Mouse (Mus musculus): ENCODE measurements around the gene Snurf. TPM values are rescaled to one million over a fixed set of nuclear protein-coding genes. Genes with fewer than 3 reads are reported as not detected.

The Snurf gene
- polyA plus RNA-seq (2012; rRNA removed): 4.8 TPM in 1 of 2 replicates, not detected in the other

DNA sequence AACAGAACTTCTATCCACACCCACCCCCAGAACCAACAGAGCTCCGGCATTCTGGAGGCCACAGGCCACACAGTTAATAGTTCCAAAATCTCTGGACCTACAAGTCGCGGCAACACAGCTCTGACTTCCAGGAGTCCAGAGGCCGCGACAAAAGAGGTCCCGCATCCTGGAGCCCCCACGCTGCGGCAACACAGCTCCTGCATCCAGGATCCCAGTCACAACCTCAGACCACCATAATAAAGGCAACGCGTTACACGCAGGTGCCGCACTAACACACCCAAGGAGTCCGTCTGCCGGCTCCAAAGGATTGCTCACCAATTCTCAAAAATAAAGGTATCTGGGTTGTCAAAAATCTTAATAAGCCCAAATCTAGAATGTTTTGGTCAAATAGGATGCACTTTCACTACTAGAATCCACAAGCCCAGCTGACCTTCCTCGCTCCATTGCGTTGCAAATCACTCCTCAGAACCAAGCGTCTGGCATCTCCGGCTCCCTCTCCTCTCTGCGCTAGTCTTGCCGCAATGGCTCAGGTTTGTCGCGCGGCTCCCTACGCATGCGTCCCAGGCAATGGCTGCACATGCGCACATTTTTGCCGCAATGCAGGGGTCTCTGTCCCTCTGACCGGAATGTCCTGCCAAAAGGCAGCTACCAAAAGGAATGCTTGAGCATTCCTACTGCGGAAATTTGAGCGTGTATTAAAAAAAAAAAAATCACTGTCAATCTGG, at the start of gene Snurf, which contains the start of gene Gm38393:
Gene Snurf, minus strand, starts transcription at position 444 of the 725 bp plus-strand sequence.
Gene Gm38393, minus strand, starts transcription at position 459 of the 725 bp plus-strand sequence.
- Histone ChIP-seq H3K27ac (ENCODE audit: insufficient read depth, low read length) (peak within 1 kb of the TSS; percentile 70), H3K4me3 (replicated peaks; ENCODE audit: insufficient read depth, low read depth, low read length) (peak within 1 kb of the TSS; percentile 66), H3K27me3 (ENCODE audit: control insufficient read depth, insufficient read depth, low read length) (no peaks in the 10 kb centered on the region), H3K4me1 (ENCODE audit: control insufficient read depth, insufficient read depth, low read length) (no peaks in the 10 kb centered on the region)
- WGBS: 38% methylated on average over 30 of the region's 30 CpGs
- TF ChIP-seq POLR2A (IDR thresholded peaks at IDR 0.05; ENCODE audit: borderline replicate concordance, insufficient read depth, low read length): peak; percentile 95
- no peak for TF ChIP-seq CTCF (IDR thresholded peaks at IDR 0.05; ENCODE audit: borderline replicate concordance, insufficient read depth, low read depth, low read length)
- DNase-seq: peak; percentile 92 to 94

DNA sequence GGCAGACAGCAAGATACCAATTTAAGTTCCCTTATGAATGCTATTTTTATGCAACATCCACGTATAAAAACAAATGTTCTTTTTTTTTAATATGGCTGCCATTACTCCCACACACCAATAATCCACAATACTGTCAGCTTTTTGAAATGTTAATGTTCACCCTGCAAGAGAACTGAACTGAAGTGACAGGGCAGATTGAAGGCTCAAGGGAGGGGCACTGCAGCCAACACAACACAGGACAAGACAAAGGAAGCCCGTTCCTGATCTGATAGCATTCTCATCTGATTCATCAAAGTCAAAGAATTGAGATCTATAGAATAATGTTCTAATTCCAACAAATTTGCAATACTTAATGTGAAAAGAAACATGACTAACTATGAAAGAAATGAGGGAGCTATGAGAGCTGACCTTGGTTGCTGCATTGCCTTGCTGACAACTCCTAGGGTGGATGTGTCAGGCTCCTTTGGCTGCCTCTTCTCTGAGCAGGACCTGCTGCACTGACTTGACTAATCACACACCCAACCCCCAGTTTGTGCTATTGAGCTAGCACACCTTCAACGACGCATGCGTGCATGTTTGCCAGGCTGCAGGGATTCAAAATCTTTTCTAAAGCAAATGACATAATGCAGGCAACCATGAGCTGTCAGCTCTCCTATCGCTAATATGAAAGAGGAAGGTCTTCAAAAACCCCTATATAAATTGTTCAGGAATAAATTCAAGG, 42.8 kb upstream of the Snurf start:
- Histone ChIP-seq H3K4me3 (replicated peaks; ENCODE audit: insufficient read depth, low read depth, low read length) (peak overlapping the region; percentile 15), H3K4me1 (ENCODE audit: control insufficient read depth, insufficient read depth, low read length) (no peaks in the 10 kb centered on the region), H3K27ac (ENCODE audit: insufficient read depth, low read length) (no peak overlapping the region), H3K27me3 (ENCODE audit: control insufficient read depth, insufficient read depth, low read length) (no peaks in the 10 kb centered on the region)
- WGBS: 71% methylated on average over 6 of the region's 6 CpGs
- TF ChIP-seq POLR2A (IDR thresholded peaks at IDR 0.05; ENCODE audit: borderline replicate concordance, insufficient read depth, low read length): no peak
- no peak for TF ChIP-seq CTCF (IDR thresholded peaks at IDR 0.05; ENCODE audit: borderline replicate concordance, insufficient read depth, low read depth, low read length)
- peak; percentile 78 to 83 for DNase-seq

DNA sequence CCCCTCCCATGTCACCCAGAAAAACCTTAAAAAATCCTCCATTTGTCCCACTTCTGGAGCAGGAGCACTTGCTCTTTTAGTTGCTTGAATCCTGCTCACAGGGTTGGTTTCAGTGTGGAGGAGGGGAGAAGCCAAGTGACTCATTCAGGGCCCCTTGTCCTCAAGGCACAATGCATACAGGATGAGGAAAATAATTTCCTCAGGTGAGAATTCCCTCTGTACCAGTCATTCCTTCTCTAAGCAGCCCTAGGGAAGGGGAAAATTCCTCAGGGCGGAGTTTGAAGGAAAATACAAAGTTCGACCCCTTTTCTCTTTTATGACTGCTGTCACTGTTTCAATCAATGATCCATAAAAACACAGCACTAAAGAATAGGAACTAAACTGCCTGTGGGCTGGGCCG, 8.3 kb upstream of the Snurf start:
- Histone ChIP-seq H3K27ac (ENCODE audit: insufficient read depth, low read length) (no peak overlapping the region), H3K4me1 (ENCODE audit: control insufficient read depth, insufficient read depth, low read length) (no peaks in the 10 kb centered on the region), H3K27me3 (ENCODE audit: control insufficient read depth, insufficient read depth, low read length) (no peaks in the 10 kb centered on the region), H3K4me3 (replicated peaks; ENCODE audit: insufficient read depth, low read depth, low read length) (no peak overlapping the region)
- 68% methylated on average over 3 of the region's 3 CpGs for WGBS
- DNase-seq: no peak
- no peak for TF ChIP-seq POLR2A (IDR thresholded peaks at IDR 0.05; ENCODE audit: borderline replicate concordance, insufficient read depth, low read length)
- no peak for TF ChIP-seq CTCF (IDR thresholded peaks at IDR 0.05; ENCODE audit: borderline replicate concordance, insufficient read depth, low read depth, low read length)

DNA sequence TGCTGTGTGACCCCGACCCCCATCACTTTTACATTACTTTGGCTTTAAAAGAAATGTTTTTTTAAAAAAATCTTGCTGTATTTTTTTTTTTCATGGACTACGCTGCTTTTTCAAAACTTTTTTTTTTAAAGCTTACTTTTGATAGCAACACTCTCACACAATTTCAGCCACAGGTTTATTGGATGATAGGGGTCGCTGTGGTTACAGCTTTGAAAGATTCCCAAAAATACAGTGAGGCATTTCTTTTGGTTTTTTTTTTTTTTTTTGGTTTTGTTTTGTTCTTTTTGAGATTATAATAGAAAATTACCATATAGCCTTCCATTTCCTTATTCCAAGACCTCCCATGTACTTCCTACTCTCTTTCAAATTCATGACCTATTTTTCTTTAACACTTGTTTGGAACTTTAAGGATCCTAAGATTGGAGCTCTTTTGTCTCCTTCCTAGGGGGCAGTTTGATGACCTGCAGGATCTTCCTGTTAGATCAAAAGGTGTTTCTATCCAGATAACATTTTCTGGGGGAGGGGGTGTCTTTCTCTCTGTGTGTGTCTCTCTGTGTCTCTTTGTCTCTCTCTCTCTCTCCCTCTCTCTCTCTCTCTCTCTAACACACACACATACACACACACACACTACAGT, 3.0 kb upstream of the Snurf start:
- WGBS: 27% methylated on average over 3 of the region's 3 CpGs
- TF ChIP-seq CTCF (IDR thresholded peaks at IDR 0.05; ENCODE audit: borderline replicate concordance, insufficient read depth, low read depth, low read length) (0 out of 2 replicates have a peak, but pooled peaks have one; percentile 17), POLR2A (IDR thresholded peaks at IDR 0.05; ENCODE audit: borderline replicate concordance, insufficient read depth, low read length) (no peak)
- H3K4me1 ChIP-seq (ENCODE audit: control insufficient read depth, insufficient read depth, low read length): no peaks in the 10 kb centered on the region
- no peak for DNase-seq
- H3K27ac ChIP-seq (ENCODE audit: insufficient read depth, low read length): no peak overlapping the region
- no peak overlapping the region for H3K4me3 ChIP-seq (replicated peaks; ENCODE audit: insufficient read depth, low read depth, low read length)
- no peaks in the 10 kb centered on the region for H3K27me3 ChIP-seq (ENCODE audit: control insufficient read depth, insufficient read depth, low read length)

DNA sequence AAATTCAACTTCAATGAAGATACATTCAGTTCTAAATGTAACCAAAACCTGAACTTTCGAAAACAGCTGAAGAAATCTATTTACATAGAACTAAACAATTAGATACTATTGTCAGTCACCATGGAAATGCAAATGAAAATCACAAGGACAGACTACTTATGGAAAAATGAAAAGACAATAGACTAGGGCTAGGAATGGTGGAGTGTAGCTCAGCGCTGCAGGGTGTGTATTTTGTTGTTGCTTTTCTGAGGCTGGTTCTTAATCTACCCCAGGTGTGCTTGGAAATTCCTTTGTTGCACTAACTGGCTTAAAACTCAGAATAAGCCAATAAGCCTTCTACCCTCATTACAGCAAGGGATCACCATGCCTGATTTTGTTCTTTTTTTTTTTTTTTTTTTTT, 1.4 kb upstream of the Snurf start:
- H3K27ac ChIP-seq (ENCODE audit: insufficient read depth, low read length): no peak overlapping the region
- no peaks in the 10 kb centered on the region for H3K4me1 ChIP-seq (ENCODE audit: control insufficient read depth, insufficient read depth, low read length)
- no peak for TF ChIP-seq POLR2A (IDR thresholded peaks at IDR 0.05; ENCODE audit: borderline replicate concordance, insufficient read depth, low read length)
- TF ChIP-seq CTCF (IDR thresholded peaks at IDR 0.05; ENCODE audit: borderline replicate concordance, insufficient read depth, low read depth, low read length): no peak
- no peaks in the 10 kb centered on the region for H3K27me3 ChIP-seq (ENCODE audit: control insufficient read depth, insufficient read depth, low read length)
- H3K4me3 ChIP-seq (replicated peaks; ENCODE audit: insufficient read depth, low read depth, low read length): no peak overlapping the region
- 61% methylated on average over 2 of the region's 2 CpGs for WGBS
- no peak for DNase-seq

DNA sequence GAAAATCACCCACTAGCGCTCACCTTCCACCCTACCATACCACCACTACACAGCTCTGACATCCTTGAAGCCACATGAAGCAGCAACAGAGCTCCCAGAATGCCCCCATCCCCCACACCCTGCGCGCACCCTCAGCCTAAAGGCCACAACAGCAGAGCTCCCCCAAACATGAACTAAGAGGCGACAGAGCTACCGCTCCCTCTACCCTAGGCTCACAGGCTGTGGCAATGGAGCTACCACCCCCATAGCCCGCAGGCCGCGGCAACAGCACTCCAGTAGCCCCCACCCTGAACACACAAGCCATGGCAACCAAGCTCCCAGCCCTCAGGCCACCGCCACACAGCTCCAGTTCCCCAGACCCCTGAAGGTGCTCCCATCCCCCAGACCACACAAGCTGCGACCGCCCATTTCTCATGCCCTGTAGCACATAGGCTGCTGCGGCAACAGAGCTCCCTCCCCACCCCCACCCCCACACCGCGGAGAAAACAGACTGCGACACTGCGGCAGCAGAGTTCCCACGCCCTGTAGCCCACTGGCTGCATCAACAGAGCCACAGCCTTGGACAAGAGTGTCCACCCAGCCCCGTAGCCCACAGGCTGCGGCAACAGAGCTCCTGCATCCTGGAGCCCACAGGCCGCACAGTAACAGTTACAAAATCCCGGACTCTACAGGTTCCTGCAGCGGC, 786 bp downstream of the Snurf start:
- Histone ChIP-seq H3K4me3 (replicated peaks; ENCODE audit: insufficient read depth, low read depth, low read length) (peak overlapping the region; percentile 66), H3K27me3 (ENCODE audit: control insufficient read depth, insufficient read depth, low read length) (no peaks in the 10 kb centered on the region), H3K4me1 (ENCODE audit: control insufficient read depth, insufficient read depth, low read length) (no peaks in the 10 kb centered on the region), H3K27ac (ENCODE audit: insufficient read depth, low read length) (peak overlapping the region; percentile 70)
- TF ChIP-seq CTCF (IDR thresholded peaks at IDR 0.05; ENCODE audit: borderline replicate concordance, insufficient read depth, low read depth, low read length) (no peak), POLR2A (IDR thresholded peaks at IDR 0.05; ENCODE audit: borderline replicate concordance, insufficient read depth, low read length) (no peak)
- DNase-seq: peak; percentile 52 to 59
- 45% methylated on average over 22 of the region's 22 CpGs for WGBS

Data from cerebellum, adult 2 months (tissue).